Mouse (Mus musculus): ENCODE measurements around the gene Pck2. TPM values are rescaled to one million over a fixed set of nuclear protein-coding genes. Genes with fewer than 3 reads are reported as not detected.

Gene Pck2
- polyA plus RNA-seq, 1 experiment from 2014 or later, result 109 TPM

DNA sequence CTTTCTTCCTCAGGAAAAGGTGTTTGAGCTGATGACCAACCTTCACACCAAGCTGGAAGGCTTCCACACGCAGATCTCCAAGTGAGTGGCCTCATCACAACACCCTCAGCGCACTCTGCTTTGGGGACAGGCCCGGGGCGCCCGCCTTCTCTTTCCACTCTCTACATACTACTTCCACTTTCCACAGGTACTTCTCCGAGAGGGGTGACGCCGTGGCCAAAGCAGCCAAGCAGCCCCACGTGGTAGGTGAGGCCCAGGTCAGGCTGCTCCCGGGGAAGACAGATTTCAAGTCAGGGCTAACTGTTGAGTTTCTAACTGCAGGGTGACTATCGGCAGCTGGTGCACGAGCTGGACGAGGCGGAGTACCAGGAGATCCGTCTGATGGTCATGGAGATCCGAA, 40.7 kb downstream of the Pck2 start:
- no peak for TF ChIP-seq CTCF (IDR thresholded peaks at IDR 0.05)
- ChIA-PET CTCF (no interaction called here), POLR2A (no interaction called here)
- in situ Hi-C loops (cut with MboI; ENCODE audit: low pct_unique_long_range_greater_than_20kb), result loop anchor here (25.0 kb wide), 1 partner anchor 693 kb away; the partner anchor contains the start of genes Bcl2l2, Gm20521, Pabpn1 and Ppp1r3e
- ATAC-seq, result no peak
- DNase-seq (ENCODE audit: low read depth, low spot score), result no peak
- no peaks in the 10 kb centered on the region for H3K27me3 ChIP-seq

DNA sequence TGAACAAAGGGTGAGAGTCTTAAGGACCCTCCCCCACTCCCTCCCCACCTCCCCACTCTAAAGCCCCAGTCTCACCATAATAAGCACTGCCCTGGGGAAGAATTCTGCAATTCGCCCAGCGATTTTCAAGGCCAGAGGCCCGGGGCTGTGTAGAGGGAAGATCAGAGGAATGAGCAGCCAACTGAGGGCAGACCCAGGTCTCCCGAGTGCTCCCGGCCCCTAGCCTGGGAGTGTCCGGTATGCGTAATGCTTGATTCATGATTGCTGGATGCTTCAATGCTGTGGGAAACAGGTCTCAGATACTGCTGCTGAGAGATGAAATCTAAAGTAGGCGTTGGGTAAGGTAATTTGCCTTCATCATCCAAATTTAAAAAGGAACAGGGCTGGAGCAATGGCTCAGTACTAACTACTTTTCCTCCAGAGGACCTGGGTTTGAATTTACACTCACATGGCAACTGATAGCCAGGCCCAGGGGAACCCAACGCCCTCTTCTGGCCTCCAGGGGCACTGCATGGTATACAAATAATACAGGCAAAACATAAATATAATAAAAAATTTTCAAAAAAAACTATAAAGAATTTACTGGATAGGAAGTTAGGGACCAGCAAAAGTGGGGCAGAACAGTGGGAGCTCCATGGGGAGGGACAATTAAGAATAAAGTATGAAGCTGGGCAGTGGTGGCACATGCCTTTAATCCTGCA, 42.1 kb downstream of the Pck2 start:
- in situ Hi-C loops (cut with MboI; ENCODE audit: low pct_unique_long_range_greater_than_20kb), result loop anchor here (25.0 kb wide), 1 partner anchor 695 kb away; the partner anchor contains the start of genes Bcl2l2, Gm20521, Pabpn1 and Ppp1r3e

DNA sequence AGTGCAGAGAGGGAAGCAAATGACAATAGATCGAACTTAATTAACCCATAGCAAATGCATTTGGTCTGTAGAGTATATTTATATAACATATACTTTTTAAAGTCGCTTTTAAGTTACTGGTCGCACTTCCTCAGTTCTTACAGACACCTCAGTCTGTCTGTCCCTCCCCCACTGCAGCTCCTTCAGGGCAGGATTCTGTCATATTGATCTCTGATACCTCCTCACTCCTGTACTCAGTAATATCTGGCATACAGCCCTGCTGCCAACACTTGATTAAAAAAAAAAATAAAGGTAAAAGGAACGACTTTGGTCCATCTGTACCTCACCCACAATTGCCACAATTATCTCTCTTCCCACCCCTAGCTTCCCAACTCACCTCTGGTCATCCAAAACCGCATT, 44.2 kb downstream of the Pck2 start:
- no peak for ATAC-seq
- no peaks in the 10 kb centered on the region for H3K27me3 ChIP-seq
- no peak for TF ChIP-seq CTCF (IDR thresholded peaks at IDR 0.05)
- ChIA-PET CTCF (interaction anchor here (1.1 to 1.5 kb wide), 2 partner anchors 18 to 27 kb away, joined by 3 to 4 read pairs; no protein-coding TSS in a partner anchor), POLR2A (no interaction called here)
- in situ Hi-C loops (cut with MboI; ENCODE audit: low pct_unique_long_range_greater_than_20kb), result loop anchor here (25.0 kb wide), 1 partner anchor 697 kb away; the partner anchor contains the start of genes Bcl2l2, Gm20521, Pabpn1 and Ppp1r3e
- DNase-seq (ENCODE audit: low read depth, low spot score), result no peak

More for the DNA sequence above, 42.1 kb downstream of the Pck2 start:
- ATAC-seq (peak; percentile 49), DNase-seq (ENCODE audit: low read depth, low spot score) (no peak)
- H3K27me3 ChIP-seq, result no peaks in the 10 kb centered on the region
- TF ChIP-seq CTCF (IDR thresholded peaks at IDR 0.05), result no peak
- ChIA-PET POLR2A (interaction anchor here (1.8 kb wide), 1 partner anchor 21 kb away, joined by 8 read pairs; the partner anchor contains the start of gene A730061H03Rik), CTCF (interaction anchor here (1.2 kb wide), 1 partner anchor 30 kb away, joined by 3 read pairs; no protein-coding TSS in a partner anchor)

DNA sequence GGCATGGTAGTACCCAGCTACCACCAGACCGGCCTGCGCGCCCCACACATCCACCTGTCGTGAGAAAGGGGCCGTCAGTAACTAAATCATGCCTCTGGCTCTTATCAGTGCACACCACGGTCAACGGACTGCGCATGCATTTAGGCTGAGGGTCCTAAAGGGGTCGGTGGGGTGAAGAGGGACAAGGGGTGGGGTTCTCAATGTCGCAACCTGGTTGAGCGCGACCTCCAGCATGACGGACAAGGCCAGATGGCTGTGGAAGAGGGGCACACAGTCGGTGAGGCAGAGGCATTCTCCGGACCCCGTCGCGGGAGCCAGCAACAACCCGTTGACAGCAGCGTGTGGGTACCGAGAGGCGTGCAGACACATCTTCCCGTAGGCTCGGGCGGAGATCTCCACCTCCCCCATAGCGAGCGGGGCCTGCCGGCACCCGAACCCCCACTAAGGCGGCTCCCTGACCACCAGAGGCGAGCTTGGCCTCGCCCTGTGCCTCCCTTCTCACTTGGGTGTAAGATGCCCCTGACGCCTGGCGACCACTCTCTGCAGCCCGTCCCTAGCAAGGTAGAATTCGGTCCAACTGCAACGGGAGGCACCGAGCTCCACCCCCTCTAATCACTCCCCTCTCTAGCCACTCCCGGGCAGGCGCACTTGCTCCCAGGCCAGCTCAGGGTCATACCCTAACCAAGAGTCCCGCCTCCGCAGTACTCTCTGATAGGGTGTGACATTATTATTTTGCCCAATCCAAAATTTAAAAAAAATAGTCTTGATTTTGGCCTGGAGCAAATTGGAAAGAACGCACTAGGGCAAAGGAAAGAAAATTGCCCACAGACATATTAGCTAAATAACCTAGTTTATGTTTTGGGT, 44.9 kb downstream of the Pck2 start, which contains the start of gene Emc9:
TSS of gene Emc9 (minus strand) at position 601 of the 864 bp plus-strand sequence.
- ChIA-PET POLR2A (no interaction called here), CTCF (interaction anchor here (1.1 to 1.5 kb wide), 3 partner anchors 17 to 28 kb away, joined by 3 to 4 read pairs (median 3); no protein-coding TSS in a partner anchor)
- no peaks in the 10 kb centered on the region for H3K27me3 ChIP-seq
- no peak for DNase-seq (ENCODE audit: low read depth, low spot score)
- TF ChIP-seq CTCF (IDR thresholded peaks at IDR 0.05), result no peak
- in situ Hi-C loops (cut with MboI; ENCODE audit: low pct_unique_long_range_greater_than_20kb), result loop anchor here (25.0 kb wide), 1 partner anchor 698 kb away; the partner anchor contains the start of genes Bcl2l2, Gm20521, Pabpn1 and Ppp1r3e
- peak; percentile 25 for ATAC-seq

DNA sequence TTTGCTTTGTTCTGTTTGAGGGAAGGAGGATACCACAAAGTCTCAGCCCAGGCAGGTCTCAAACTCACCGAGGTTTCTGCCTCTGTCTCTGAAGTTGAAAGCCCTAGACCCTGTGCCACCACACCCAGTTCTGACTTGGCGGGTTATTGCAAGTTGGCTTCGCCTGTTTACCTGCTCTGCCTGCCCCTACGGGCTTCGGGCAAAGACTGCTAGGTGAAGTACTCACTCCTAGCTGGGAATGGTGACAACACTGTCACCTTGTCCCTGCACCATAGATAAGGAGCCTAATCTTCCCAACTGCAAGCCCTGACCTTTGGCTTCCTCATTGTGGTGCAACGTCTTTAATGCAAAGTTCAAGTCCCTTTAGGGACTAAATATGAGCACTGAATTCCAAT, 45.5 kb downstream of the Pck2 start:
- TF ChIP-seq CTCF (IDR thresholded peaks at IDR 0.05), result no peak
- H3K27me3 ChIP-seq, result no peaks in the 10 kb centered on the region
- POLR2A ChIA-PET, result no interaction called here
- in situ Hi-C loops (cut with MboI; ENCODE audit: low pct_unique_long_range_greater_than_20kb), result loop anchor here (25.0 kb wide), 1 partner anchor 698 kb away; the partner anchor contains the start of genes Bcl2l2, Gm20521, Pabpn1 and Ppp1r3e
- DNase-seq (ENCODE audit: low read depth, low spot score) (no peak), ATAC-seq (no peak)
- CTCF ChIA-PET, result interaction anchor here (1.1 to 1.5 kb wide), 2 partner anchors 19 to 28 kb away, joined by 3 to 4 read pairs; no protein-coding TSS in a partner anchor

DNA sequence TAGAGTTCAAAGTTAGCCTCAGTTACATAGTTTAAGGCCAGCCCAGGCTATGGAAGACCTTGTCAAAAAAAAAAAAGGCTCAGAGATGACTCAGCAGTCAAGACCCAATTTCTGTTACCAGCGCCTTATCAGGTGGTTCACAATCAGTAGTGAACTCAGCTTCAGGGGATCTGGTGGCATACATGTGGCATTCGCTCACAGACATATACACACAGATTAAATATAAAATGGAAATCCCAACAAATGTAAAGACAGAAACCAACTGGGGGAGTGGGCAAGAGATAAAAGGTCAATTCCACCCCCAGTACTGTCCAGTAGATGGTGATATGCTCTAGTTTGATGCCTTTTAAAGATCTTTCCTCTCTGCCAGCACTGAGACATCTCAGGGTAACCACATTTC, 46.1 kb downstream of the Pck2 start:
- ChIA-PET POLR2A (no interaction called here), CTCF (interaction anchor here (0.7 kb wide), 1 partner anchor 14 kb away, joined by 3 read pairs; no protein-coding TSS in a partner anchor)
- TF ChIP-seq CTCF (IDR thresholded peaks at IDR 0.05), result no peak
- ATAC-seq (no peak), DNase-seq (ENCODE audit: low read depth, low spot score) (no peak)
- H3K27me3 ChIP-seq, result no peaks in the 10 kb centered on the region
- in situ Hi-C loops (cut with MboI; ENCODE audit: low pct_unique_long_range_greater_than_20kb), result loop anchor here (25.0 kb wide), 1 partner anchor 699 kb away; the partner anchor contains the start of genes Bcl2l2, Gm20521, Pabpn1 and Ppp1r3e

DNA sequence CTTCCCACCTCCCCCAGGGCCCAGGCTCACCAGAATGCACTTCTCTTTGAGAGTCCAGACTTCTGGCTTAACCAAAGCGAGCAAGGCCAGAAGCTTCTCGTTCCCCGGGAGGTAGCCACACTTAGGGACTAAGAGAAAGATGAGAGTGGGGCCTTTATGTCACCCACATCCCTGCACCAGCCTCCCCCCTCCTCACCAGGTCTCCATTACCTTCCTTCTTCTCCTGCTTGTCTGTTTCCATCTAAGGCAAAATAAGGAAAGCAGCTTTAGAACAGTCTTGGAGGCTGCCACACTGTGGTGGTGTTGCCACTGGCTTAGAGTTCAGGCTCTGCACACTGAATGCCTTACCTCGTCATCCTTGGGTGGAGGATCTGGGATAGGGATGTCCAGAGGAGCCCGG, 49.2 kb downstream of the Pck2 start:
- no peak for ATAC-seq
- POLR2A ChIA-PET, result interaction anchor here (0.7 to 1.4 kb wide), 2 partner anchors 18 to 29 kb away, joined by 3 read pairs; partner anchors contain the start of gene Dcaf11
- no peak for DNase-seq (ENCODE audit: low read depth, low spot score)
- CTCF ChIA-PET, result no interaction called here
- no peak for TF ChIP-seq CTCF (IDR thresholded peaks at IDR 0.05)
- no peaks in the 10 kb centered on the region for H3K27me3 ChIP-seq
- in situ Hi-C loops (cut with MboI; ENCODE audit: low pct_unique_long_range_greater_than_20kb), result loop anchor here (25.0 kb wide), 1 partner anchor 702 kb away; the partner anchor contains the start of genes Bcl2l2, Gm20521, Pabpn1 and Ppp1r3e

DNA sequence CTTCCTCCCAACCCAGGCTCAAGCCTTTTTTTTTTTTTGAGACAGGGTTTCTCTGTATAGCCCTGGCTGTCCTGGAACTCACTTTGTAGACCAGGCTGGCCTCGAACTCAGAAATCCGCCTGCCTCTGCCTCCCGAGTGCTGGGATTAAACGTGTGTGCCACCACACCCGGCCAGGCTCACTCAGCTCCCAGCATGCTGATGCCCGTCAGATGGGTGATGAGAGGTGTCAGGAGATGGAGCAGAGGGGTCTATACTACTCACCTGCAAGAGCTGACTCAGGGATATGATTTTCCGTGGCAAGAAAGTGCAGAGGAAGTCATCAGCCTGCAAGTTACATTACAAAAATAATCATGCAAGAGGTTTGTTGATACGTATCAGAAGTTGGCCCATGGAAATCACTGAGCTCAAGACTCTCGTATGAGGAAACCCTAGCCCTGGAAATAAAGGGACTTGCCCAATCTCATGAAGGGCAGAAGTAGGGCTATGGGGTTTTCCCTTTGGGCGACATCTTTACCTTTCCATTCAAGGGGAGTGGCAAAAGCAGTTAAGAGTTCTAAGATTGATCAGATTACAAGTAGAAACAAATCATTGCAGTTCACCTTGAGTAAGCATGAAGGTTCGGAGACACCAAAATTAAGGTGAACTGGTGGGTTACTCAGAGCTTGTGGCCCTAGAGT, 49.8 kb downstream of the Pck2 start:
- no peak for ATAC-seq
- ChIA-PET POLR2A (interaction anchor here (0.7 to 1.5 kb wide), 4 partner anchors 11 to 33 kb away, joined by 3 to 7 read pairs (median 4); partner anchors contain the start of gene Dcaf11), CTCF (interaction anchor here (1.8 to 1.9 kb wide), 2 partner anchors 12 to 34 kb away, joined by 4 to 8 read pairs; partner anchors contain the start of gene Psme1)
- no peaks in the 10 kb centered on the region for H3K27me3 ChIP-seq
- in situ Hi-C loops (cut with MboI; ENCODE audit: low pct_unique_long_range_greater_than_20kb), result loop anchor here (25.0 kb wide), 1 partner anchor 703 kb away; the partner anchor contains the start of genes Bcl2l2, Gm20521, Pabpn1 and Ppp1r3e
- no peak for TF ChIP-seq CTCF (IDR thresholded peaks at IDR 0.05)
- no peak for DNase-seq (ENCODE audit: low read depth, low spot score)

DNA sequence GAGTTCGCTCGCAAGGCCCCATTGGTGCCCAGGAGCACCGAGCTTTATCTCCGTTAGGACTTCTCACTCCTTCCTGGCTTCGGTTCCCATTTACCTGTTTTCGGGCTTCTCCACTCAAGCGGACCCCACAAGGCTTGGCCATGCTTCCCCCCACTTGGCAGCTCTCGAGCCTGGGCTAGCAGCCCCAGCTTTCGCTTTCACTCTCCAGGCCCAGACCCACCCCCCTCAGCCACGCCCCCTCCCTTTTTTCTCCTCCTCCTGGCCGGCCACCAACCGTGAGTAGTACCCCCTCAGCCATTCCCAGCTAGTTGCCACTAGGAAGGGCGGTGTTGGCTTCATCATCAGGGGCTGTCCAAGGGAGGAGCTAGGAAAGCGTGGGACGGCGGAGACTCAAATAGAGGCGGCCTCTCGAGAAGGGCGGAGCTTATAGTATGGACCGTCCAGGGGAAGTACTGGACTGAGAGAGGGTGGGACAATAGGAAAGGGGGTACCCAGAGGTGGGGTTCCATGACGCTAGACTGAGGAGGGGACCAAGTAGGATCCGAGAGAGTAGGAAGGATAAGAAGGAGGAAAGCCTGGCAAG, 50.8 kb downstream of the Pck2 start, which contains the start of gene Psme2:
TSS of gene Psme2 (minus strand) at position 366 of the 583 bp plus-strand sequence.
- TF ChIP-seq CTCF (IDR thresholded peaks at IDR 0.05), result no peak
- DNase-seq (ENCODE audit: low read depth, low spot score), result peak; percentile 94
- POLR2A ChIA-PET, result interaction anchor here (1.0 to 1.5 kb wide), 4 partner anchors 12 to 34 kb away, joined by 3 to 7 read pairs (median 4); partner anchors contain the start of genes A730061H03Rik and Dcaf11
- no peaks in the 10 kb centered on the region for H3K27me3 ChIP-seq
- in situ Hi-C loops (cut with MboI; ENCODE audit: low pct_unique_long_range_greater_than_20kb), result loop anchor here (25.0 kb wide), 1 partner anchor 704 kb away; the partner anchor contains the start of genes Bcl2l2, Gm20521, Pabpn1 and Ppp1r3e
- ATAC-seq, result peak; percentile 94
- CTCF ChIA-PET, result interaction anchor here (0.7 to 1.9 kb wide), 4 partner anchors 11 to 38 kb away, joined by 3 to 8 read pairs (median 4); partner anchors contain the start of gene Psme1
